18 mouse cellular contexts compared by ENCODE assay signal in genomic region chr10:15046285-15046684, GRCm38 (mm10).
"Had no signal": no experiment of that assay in that cellular context is flagged by ENCODE, and none has a peak within 500 bp of the region (broad histone marks: within the 10 kb centered on the region; RNA-seq: fewer than 3 reads in every experiment).

No protein-coding gene starts in this region.

- H3K36me3 ChIP-seq: liver, embryonic 12.5 days; midbrain, embryonic 10.5 days; neural tube, embryonic 13.5 days; neural tube, embryonic 15.5 days had no signal

- H3K27me3 ChIP-seq: liver, embryonic 12.5 days; neural tube, embryonic 13.5 days; neural tube, embryonic 15.5 days had no signal

- H3K9me3 ChIP-seq: liver, embryonic 12.5 days; midbrain, embryonic 10.5 days; neural tube, embryonic 13.5 days; neural tube, embryonic 15.5 days had no signal

- H3K27ac ChIP-seq: liver, embryonic 12.5 days; liver, embryonic 14.5 days; midbrain, embryonic 10.5 days; neural tube, embryonic 13.5 days; neural tube, embryonic 15.5 days had no signal

- H3K4me2 ChIP-seq: liver, embryonic 12.5 days; neural tube, embryonic 13.5 days; neural tube, embryonic 15.5 days had no signal

- ATAC-seq: liver, embryonic 12.5 days; lung, postnatal 0 days; midbrain, embryonic 16.5 days had no signal

- H3K4me1 ChIP-seq: liver, embryonic 12.5 days; midbrain, embryonic 10.5 days; neural tube, embryonic 13.5 days; neural tube, embryonic 15.5 days had no signal

- DNase-seq: lung, adult 18-20 months; lung, postnatal 14 days; retina, postnatal 1 day; right cerebral cortex, adult 18-20 months; right cerebral cortex, postnatal 25 days; right cerebral cortex, postnatal 4 days; spleen, adult 18-20 months; thymus, adult 18-20 months; thymus, postnatal 14 days; thymus, postnatal 36 days had no signal

- H3K9ac ChIP-seq: liver, embryonic 12.5 days; liver, embryonic 14.5 days; neural tube, embryonic 13.5 days; neural tube, embryonic 15.5 days had no signal

- H3K4me3 ChIP-seq: liver, embryonic 12.5 days; midbrain, embryonic 10.5 days; myocyte; neural tube, embryonic 13.5 days; neural tube, embryonic 15.5 days had no signal
